Mouse (Mus musculus) kidney, postnatal 0 days (tissue): ENCODE measurements around the gene Fam192a. TPM values are rescaled to one million over a fixed set of nuclear protein-coding genes. Genes with fewer than 3 reads are reported as not detected.
A peak's percentile ranks its signal among the peaks of the same experiment; 100 is the strongest.

ENCODE experiments used
- ATAC-seq: fragments of 200-750 bp; cut with Nextera tagmentation; replicated peaks from 2 replicates; pipeline ENCODE4 v1.8.0; 2017; ENCODE audit warnings: low read depth, moderate number of reproducible peaks, moderate TSS enrichment, moderate library complexity; ENCODE audit not compliant: low FRiP score
- DNase-seq: peaks from one replicate; pipeline ENCODE4 v3.0.0-alpha.2; 2016; ENCODE audit warnings: low spot score
- H3K27ac ChIP-seq: fragments of 300-500 bp; sonication (generic); 2 replicates; pipeline ENCODE4 v1.5.1; 2014; ENCODE audit warnings: mild to moderate bottlenecking
- H3K27me3 ChIP-seq: fragments of 300-500 bp; sonication (generic); 2 replicates; pipeline ENCODE4 v1.6.1; 2014; ENCODE audit warnings: low read length, mixed read lengths; ENCODE audit not compliant: insufficient read depth
- H3K36me3 ChIP-seq: fragments of 300-500 bp; sonication (generic); 2 replicates; pipeline ENCODE4 v1.6.1; 2014; ENCODE audit warnings: low read length, mixed read lengths; ENCODE audit not compliant: insufficient read depth
- H3K4me1 ChIP-seq: fragments of 300-500 bp; sonication (generic); replicated peaks from 2 replicates; pipeline ENCODE4 v1.6.1; 2014; ENCODE audit warnings: antibody characterized with exemption, low read length, mixed read lengths; ENCODE audit not compliant: insufficient read depth
- H3K4me2 ChIP-seq: fragments of 300-500 bp; sonication (generic); 2 replicates; pipeline ENCODE4 v1.6.1; 2014; ENCODE audit warnings: mild to moderate bottlenecking, low read length, moderate library complexity, mixed read lengths
- H3K4me3 ChIP-seq: fragments of 300-500 bp; sonication (generic); replicated peaks from 2 replicates; pipeline ENCODE4 v1.5.1; 2014; ENCODE audit warnings: low read depth, low read length
- H3K9ac ChIP-seq: fragments of 300-500 bp; sonication (generic); 2 replicates; pipeline ENCODE4 v1.6.1; 2014; ENCODE audit warnings: low read depth, low read length
- H3K9me3 ChIP-seq: fragments of 300-500 bp; sonication (generic); replicated peaks from 2 replicates; pipeline ENCODE4 v1.6.1; 2016; ENCODE audit warnings: low read length, inconsistent platforms, mixed read lengths
- CTCF ChIP-seq: IDR thresholded peaks from 2 replicates; pipeline ENCODE4 v1.5.1; 2016; ENCODE audit warnings: antibody characterized with exemption, low read depth, mild to moderate bottlenecking, moderate library complexity
- WGBS: fragments of 180-500 bp; shearing (Covaris S2); extraction: QIAGEN DNeasy Blood & Tissue Kit; methylation state at CpG from one replicate; pipeline ENCODE4 v1.1.7; 2014; 5-methylcytosine and 5-hydroxymethylcytosine counted together
- polyA plus RNA-seq: library from polyadenylated mRNA; unstranded; fragments of >200 nt; fragmentation: Nextera tagmentation; extraction: Ambion mirVana; gene quantifications from 2 replicates; pipeline ENCODE4 v1.2.1, GENCODE M21; 2015

Gene Fam192a
- polyA plus RNA-seq, result 64.1 and 72.0 TPM in 2 replicates

GRCm38 (mm10) chr8:94601607-94602385 is at the start of gene Fam192a, which contains the start of gene Rspry1:
Gene Fam192a, minus strand, starts transcription at chr8:94601997.
Gene Rspry1, plus strand, starts transcription at chr8:94601937.
- 0 out of 2 replicates have a peak, but pooled peaks have one; percentile 10 for TF ChIP-seq CTCF
- Histone ChIP-seq H3K9me3 (no peaks in the 10 kb centered on the region), H3K27me3 (no peaks in the 10 kb centered on the region), H3K9ac (peak within 1 kb of the TSS; percentile 94), H3K36me3 (no peaks in the 10 kb centered on the region), H3K4me1 (peaks cover 8% of the 10 kb centered on the region), H3K4me2 (peak within 1 kb of the TSS; percentile 93), H3K27ac (peak within 1 kb of the TSS; percentile 98), H3K4me3 (peak within 1 kb of the TSS; percentile 94)
- ATAC-seq, result peak; percentile 99
- under 1% methylated on average over 53 of the region's 55 CpGs for WGBS
- DNase-seq, result peak; percentile 99

- no peak overlapping the region for H3K27ac ChIP-seq
- 85% methylated on average over 3 of the region's 3 CpGs for WGBS
- TF ChIP-seq CTCF, result no peak
- ATAC-seq (no peak), DNase-seq (no peak)
- no peak overlapping the region for H3K4me3 ChIP-seq
- peaks cover 34% of the 10 kb centered on the region for H3K36me3 ChIP-seq
- H3K4me2 ChIP-seq, result no peak overlapping the region
- H3K27me3 ChIP-seq, result no peaks in the 10 kb centered on the region
- no peak overlapping the region for H3K9ac ChIP-seq
- no peaks in the 10 kb centered on the region for H3K4me1 ChIP-seq
- no peaks in the 10 kb centered on the region for H3K9me3 ChIP-seq
These were observed 47.7 kb upstream of the Fam192a start for GRCm38 (mm10) chr8:94649496-94649895.

GRCm38 (mm10) chr8:94646165-94646564 is 44.4 kb upstream of the Fam192a start:
- H3K4me3 ChIP-seq, result no peak overlapping the region
- H3K9ac ChIP-seq, result no peak overlapping the region
- WGBS, result 92% methylated on average over 3 of the region's 3 CpGs
- no peak for DNase-seq
- no peak for ATAC-seq
- peaks cover 26% of the 10 kb centered on the region for H3K36me3 ChIP-seq
- no peak for TF ChIP-seq CTCF
- no peaks in the 10 kb centered on the region for H3K27me3 ChIP-seq
- H3K4me2 ChIP-seq, result no peak overlapping the region
- H3K4me1 ChIP-seq, result no peaks in the 10 kb centered on the region
- H3K9me3 ChIP-seq, result no peaks in the 10 kb centered on the region
- H3K27ac ChIP-seq, result no peak overlapping the region

- Histone ChIP-seq H3K4me3 (no peak overlapping the region), H3K4me2 (no peak overlapping the region), H3K36me3 (peaks cover 34% of the 10 kb centered on the region), H3K9me3 (no peaks in the 10 kb centered on the region), H3K4me1 (no peaks in the 10 kb centered on the region), H3K9ac (no peak overlapping the region), H3K27me3 (no peaks in the 10 kb centered on the region), H3K27ac (no peak overlapping the region)
- DNase-seq (no peak), ATAC-seq (no peak)
- TF ChIP-seq CTCF, result no peak
- WGBS, result 28% methylated on average over 1 of the region's 1 CpGs
These were observed 43.4 kb upstream of the Fam192a start for GRCm38 (mm10) chr8:94645202-94645601.

GRCm38 (mm10) chr8:94641938-94642337 is 40.1 kb upstream of the Fam192a start:
- no peaks in the 10 kb centered on the region for H3K4me1 ChIP-seq
- no peak overlapping the region for H3K4me3 ChIP-seq
- H3K4me2 ChIP-seq, result no peak overlapping the region
- peaks cover 47% of the 10 kb centered on the region for H3K36me3 ChIP-seq
- ATAC-seq, result no peak
- H3K9me3 ChIP-seq, result no peaks in the 10 kb centered on the region
- no peaks in the 10 kb centered on the region for H3K27me3 ChIP-seq
- no peak overlapping the region for H3K9ac ChIP-seq
- no peak overlapping the region for H3K27ac ChIP-seq
- WGBS, result 91% methylated on average over 3 of the region's 3 CpGs
- DNase-seq, result no peak
- TF ChIP-seq CTCF, result peak; percentile 35

- Histone ChIP-seq H3K9me3 (no peaks in the 10 kb centered on the region), H3K4me1 (no peaks in the 10 kb centered on the region), H3K27me3 (no peaks in the 10 kb centered on the region), H3K4me2 (no peak overlapping the region), H3K36me3 (peaks cover 45% of the 10 kb centered on the region), H3K27ac (no peak overlapping the region), H3K9ac (no peak overlapping the region), H3K4me3 (no peak overlapping the region)
- TF ChIP-seq CTCF, result no peak
- 96% methylated on average over 2 of the region's 2 CpGs for WGBS
- no peak for DNase-seq
- no peak for ATAC-seq
These were observed 39.4 kb upstream of the Fam192a start for GRCm38 (mm10) chr8:94641183-94641582.
